Mouse (Mus musculus) midbrain, embryonic 16.5 days (tissue): ENCODE measurements around the gene L1td1. TPM values are rescaled to one million over a fixed set of nuclear protein-coding genes. Genes with fewer than 3 reads are reported as not detected.

Source experiments
- ATAC-seq: fragments of 200-750 bp; cut with Nextera tagmentation; 2 replicates; pipeline ENCODE4 v1.8.0; 2017; ENCODE audit warnings: moderate TSS enrichment
- H3K27ac ChIP-seq: fragments of 300-500 bp; sonication (generic); 2 replicates; pipeline ENCODE4 v1.5.1; 2014; ENCODE audit warnings: mild to moderate bottlenecking, low read length, mixed read lengths
- H3K27me3 ChIP-seq: fragments of 300-500 bp; sonication (generic); 2 replicates; pipeline ENCODE4 v1.6.1; 2014; ENCODE audit warnings: low read depth, low read length, mixed read lengths; ENCODE audit not compliant: control insufficient read depth, insufficient read depth
- H3K36me3 ChIP-seq: fragments of 300-500 bp; sonication (generic); 2 replicates; pipeline ENCODE4 v1.6.1; 2014; ENCODE audit warnings: mild to moderate bottlenecking, low read length, moderate library complexity, mixed read lengths; ENCODE audit not compliant: control insufficient read depth, insufficient read depth
- H3K4me1 ChIP-seq: fragments of 300-500 bp; sonication (generic); 2 replicates; pipeline ENCODE4 v1.6.1; 2014; ENCODE audit warnings: mild to moderate bottlenecking, low read length, mixed read lengths; ENCODE audit not compliant: control insufficient read depth, insufficient read depth
- H3K4me2 ChIP-seq: fragments of 300-500 bp; sonication (generic); 2 replicates; pipeline ENCODE4 v1.6.1; 2014; ENCODE audit warnings: mild to moderate bottlenecking, low read length, mixed read lengths
- H3K4me3 ChIP-seq: fragments of 300-500 bp; sonication (generic); 2 replicates; pipeline ENCODE4 v1.5.1; 2014; ENCODE audit warnings: low read depth, mild to moderate bottlenecking, low read length, moderate library complexity, mixed read lengths
- H3K9ac ChIP-seq: fragments of 300-500 bp; sonication (generic); 2 replicates; pipeline ENCODE4 v1.6.1; 2014; ENCODE audit warnings: low read depth, low read length, mixed read lengths
- H3K9me3 ChIP-seq: fragments of 300-500 bp; sonication (generic); replicated peaks from 2 replicates; pipeline ENCODE4 v1.6.1; 2014; ENCODE audit warnings: mild to moderate bottlenecking, low read length, mixed read lengths; ENCODE audit not compliant: control insufficient read depth, poor library complexity, severe bottlenecking
- WGBS: fragments of 180-500 bp; shearing (Covaris S2); extraction: QIAGEN DNeasy Blood & Tissue Kit; methylation state at CpG from one replicate; pipeline ENCODE4 v1.1.7; 2014; 5-methylcytosine and 5-hydroxymethylcytosine counted together
- polyA plus RNA-seq: library from polyadenylated mRNA; unstranded; fragments of >200 nt; fragmentation: Nextera tagmentation; extraction: Ambion mirVana; gene quantifications from 2 replicates; pipeline ENCODE4 v1.2.1, GENCODE M21; 2015

Gene L1td1
- polyA plus RNA-seq, 1 experiment from 2014 or later: not detected

DNA sequence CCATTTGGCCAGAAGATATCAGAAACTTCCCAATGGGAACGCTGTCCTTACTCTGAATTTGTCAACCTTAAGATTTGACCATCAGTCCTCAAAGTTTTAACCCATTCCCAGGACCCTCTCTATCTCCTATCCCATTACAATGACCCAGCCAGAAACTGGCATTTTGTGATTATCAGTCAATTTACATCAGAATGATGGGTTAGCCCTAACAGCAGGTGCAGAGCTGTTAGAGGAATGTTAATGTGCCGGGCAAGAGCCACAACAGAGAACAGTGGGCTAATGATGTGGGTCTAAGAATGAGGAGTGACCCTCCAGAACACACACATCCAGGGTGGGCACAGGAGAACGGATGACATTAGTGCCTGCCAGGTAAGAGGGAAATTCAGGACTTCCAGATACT, 59.7 kb downstream of the L1td1 start:
- no peak overlapping the region for H3K27ac ChIP-seq
- no peak overlapping the region for H3K4me3 ChIP-seq
- no peak overlapping the region for H3K9ac ChIP-seq
- 18% methylated on average over 3 of the region's 3 CpGs for WGBS
- H3K4me1 ChIP-seq: no peaks in the 10 kb centered on the region; the same call in 1 of the 2 replicates
- ATAC-seq: no peak
- no peaks in the 10 kb centered on the region for H3K9me3 ChIP-seq
- H3K27me3 ChIP-seq: no peaks in the 10 kb centered on the region
- no peaks in the 10 kb centered on the region for H3K36me3 ChIP-seq
- H3K4me2 ChIP-seq: no peak overlapping the region

Other genes starting within 250 kb of the L1td1 start
- 0.20 and 0.26 TPM in 2 replicates for gene Kank4, start 90.8 kb downstream of the L1td1 start, polyA plus RNA-seq
- not detected in 2 replicates for gene I0C0044D17Rik, start 97.1 kb downstream of the L1td1 start, polyA plus RNA-seq
- 21.6 and 24.6 TPM in 2 replicates for gene Usp1, start 197.1 kb downstream of the L1td1 start, polyA plus RNA-seq